Mouse (Mus musculus) right cerebral cortex, adult 2 months (tissue): ENCODE results near the gene Ctsd.
A peak's percentile ranks its signal among the peaks of the same experiment; 100 is the strongest.

ENCODE experiments used
- DNase-seq, 2 experiments: peaks; one replicate each; pipeline ENCODE4 v3.0.0; 2021 to 2022; ENCODE audit warnings: low spot score in 2 of 2

The Ctsd gene

GRCm38 (mm10) chr7:142400112-142400749, 12.4 kb upstream of the Ctsd start:
- peak; percentile 31 to 38 for DNase-seq

GRCm38 (mm10) chr7:142399250-142399649, 11.4 kb upstream of the Ctsd start:
- DNase-seq: no peak

GRCm38 (mm10) chr7:142398052-142398451, 10.2 kb upstream of the Ctsd start:
- no peak for DNase-seq

GRCm38 (mm10) chr7:142396611-142397010, 8.8 kb upstream of the Ctsd start:
- no peak for DNase-seq

- DNase-seq: no peak
Measured at GRCm38 (mm10) chr7:142395472-142395871, 7.6 kb upstream of the Ctsd start.

- DNase-seq: no peak
Measured at GRCm38 (mm10) chr7:142394261-142395190, 6.7 kb upstream of the Ctsd start.

- DNase-seq: no peak
Measured at GRCm38 (mm10) chr7:142393191-142393590, 5.4 kb upstream of the Ctsd start.

GRCm38 (mm10) chr7:142391609-142392008, 3.8 kb upstream of the Ctsd start:
- DNase-seq: no peak

GRCm38 (mm10) chr7:142391108-142391507, 3.3 kb upstream of the Ctsd start:
- no peak for DNase-seq

GRCm38 (mm10) chr7:142389961-142390650, 2.3 kb upstream of the Ctsd start:
- DNase-seq: no peak

- DNase-seq: no peak
Measured at GRCm38 (mm10) chr7:142388740-142389139, 902 bp upstream of the Ctsd start.

- no peak for DNase-seq
Measured at GRCm38 (mm10) chr7:142388198-142388597, 360 bp upstream of the Ctsd start.

- DNase-seq: no peak
Measured at GRCm38 (mm10) chr7:142386621-142387201, 1.1 kb downstream of the Ctsd start.

GRCm38 (mm10) chr7:142385742-142386403, 2.0 kb downstream of the Ctsd start:
- DNase-seq: no peak

- no peak for DNase-seq
Measured at GRCm38 (mm10) chr7:142384306-142384705, 3.5 kb downstream of the Ctsd start.

GRCm38 (mm10) chr7:142382567-142382966, 5.3 kb downstream of the Ctsd start, which contains the start of gene Gm49369:
TSS of gene Gm49369 (minus strand) at chr7:142382667.
- no peak for DNase-seq

- no peak for DNase-seq
Measured at GRCm38 (mm10) chr7:142381175-142381574, 6.7 kb downstream of the Ctsd start.

- DNase-seq: no peak
Measured at GRCm38 (mm10) chr7:142379186-142379585, 8.7 kb downstream of the Ctsd start.

GRCm38 (mm10) chr7:142377233-142377925, 10.5 kb downstream of the Ctsd start:
- DNase-seq: no peak

GRCm38 (mm10) chr7:142376096-142376495, 11.7 kb downstream of the Ctsd start:
- DNase-seq: no peak

GRCm38 (mm10) chr7:142375261-142375724, 12.5 kb downstream of the Ctsd start:
- DNase-seq: no peak
